Mouse (Mus musculus) testis, adult 2 months (tissue): ENCODE data around the gene Rspo4. TPM values are rescaled to one million over a fixed set of nuclear protein-coding genes. Genes with fewer than 3 reads are reported as not detected.

Source experiments
- H3K27ac ChIP-seq: fragments of 200-500 bp; 2 replicates; pipeline ENCODE4 v1.5.1; 2012; ENCODE audit warnings: low read depth, low read length; ENCODE audit not compliant: control insufficient read depth, insufficient read depth
- H3K27me3 ChIP-seq: fragments of 200-500 bp; 2 replicates; pipeline ENCODE4 v1.6.1; 2012; ENCODE audit warnings: mild to moderate bottlenecking, low read length, moderate library complexity; ENCODE audit not compliant: control insufficient read depth, insufficient read depth
- H3K36me3 ChIP-seq: fragments of 200-500 bp; 2 replicates; pipeline ENCODE4 v1.6.1; 2012; ENCODE audit warnings: mild to moderate bottlenecking, low read length; ENCODE audit not compliant: control insufficient read depth, insufficient read depth
- H3K4me1 ChIP-seq: fragments of 200-500 bp; 2 replicates; pipeline ENCODE4 v1.6.1; 2012; ENCODE audit warnings: low read length; ENCODE audit not compliant: control insufficient read depth, insufficient read depth
- H3K4me3 ChIP-seq: fragments of 200-500 bp; 2 replicates; pipeline ENCODE4 v1.5.1; 2012; ENCODE audit warnings: low read depth, mild to moderate bottlenecking, low read length, moderate library complexity, mixed read lengths; ENCODE audit not compliant: control insufficient read depth
- CTCF ChIP-seq: fragments of 200-500 bp; IDR thresholded peaks from 2 replicates; pipeline ENCODE4 v1.5.1; 2012; ENCODE audit warnings: low read depth, mild to moderate bottlenecking, inconsistent platforms, low read length, moderate library complexity; ENCODE audit not compliant: control insufficient read depth, insufficient read depth, insufficient replicate concordance
- POLR2A ChIP-seq: fragments of 200-500 bp; IDR thresholded peaks from 2 replicates; pipeline ENCODE4 v1.6.1; 2012; ENCODE audit warnings: low read depth, mild to moderate bottlenecking, inconsistent platforms, low read length, moderate library complexity; ENCODE audit not compliant: control insufficient read depth
- polyA plus RNA-seq: library from polyadenylated mRNA; depleted of rRNA; stranded (reverse); fragments of >200 nt; gene quantifications from 2 replicates; pipeline ENCODE4 v1.2.3, GENCODE M21; 2012; rRNA removed

Gene Rspo4
- polyA plus RNA-seq, 1 experiment, result 0.78 TPM

DNA sequence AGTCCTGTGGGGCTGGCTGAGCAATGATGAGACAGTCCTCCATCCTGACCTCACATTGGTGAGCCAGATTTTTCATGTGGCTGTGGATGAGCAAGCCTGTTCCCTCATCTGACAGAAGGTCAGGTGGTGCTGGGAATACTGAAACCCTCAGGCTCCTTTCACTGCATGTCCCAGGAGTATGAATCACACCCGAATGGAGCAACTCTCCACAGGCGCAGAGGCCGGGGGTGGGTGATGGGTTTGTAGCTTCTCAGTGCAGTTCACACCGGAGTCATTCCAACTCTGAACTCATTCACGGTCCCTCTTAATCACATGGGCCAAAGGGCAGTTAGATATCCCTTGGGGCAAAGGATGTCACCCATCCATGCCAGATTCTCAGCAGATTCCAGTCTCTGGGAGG lies 71.4 kb downstream of the Rspo4 start:
- Histone ChIP-seq H3K4me1 (peaks cover 2% of the 10 kb centered on the region), H3K27me3 (no peaks in the 10 kb centered on the region), H3K27ac (no peak overlapping the region), H3K36me3 (no peaks in the 10 kb centered on the region), H3K4me3 (no peak overlapping the region)
- TF ChIP-seq CTCF (no peak), POLR2A (no peak)

DNA sequence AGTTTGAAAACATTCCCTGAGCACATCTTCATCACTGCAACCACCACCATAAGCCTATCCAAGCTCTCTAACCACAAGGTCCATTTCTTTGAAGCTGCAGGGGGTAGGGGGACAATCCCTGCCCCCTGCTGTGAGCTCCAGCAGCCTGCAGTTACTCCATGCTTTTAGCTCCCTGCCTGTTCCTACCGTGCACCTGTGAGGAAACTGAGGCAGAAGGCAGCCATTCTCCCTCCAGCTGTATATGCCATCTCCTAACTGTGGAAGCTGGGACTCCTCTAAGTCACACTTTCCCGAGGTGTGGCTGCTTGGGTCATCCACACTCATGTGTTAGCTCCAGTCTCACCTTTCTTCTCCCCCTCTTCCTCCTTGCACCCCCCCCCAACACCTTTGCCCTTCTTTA lies 72.4 kb downstream of the Rspo4 start:
- H3K4me1 ChIP-seq, result peaks cover 2% of the 10 kb centered on the region
- H3K4me3 ChIP-seq, result no peak overlapping the region
- no peaks in the 10 kb centered on the region for H3K36me3 ChIP-seq
- TF ChIP-seq POLR2A, result no peak
- TF ChIP-seq CTCF, result no peak
- H3K27ac ChIP-seq, result no peak overlapping the region
- H3K27me3 ChIP-seq, result no peaks in the 10 kb centered on the region

DNA sequence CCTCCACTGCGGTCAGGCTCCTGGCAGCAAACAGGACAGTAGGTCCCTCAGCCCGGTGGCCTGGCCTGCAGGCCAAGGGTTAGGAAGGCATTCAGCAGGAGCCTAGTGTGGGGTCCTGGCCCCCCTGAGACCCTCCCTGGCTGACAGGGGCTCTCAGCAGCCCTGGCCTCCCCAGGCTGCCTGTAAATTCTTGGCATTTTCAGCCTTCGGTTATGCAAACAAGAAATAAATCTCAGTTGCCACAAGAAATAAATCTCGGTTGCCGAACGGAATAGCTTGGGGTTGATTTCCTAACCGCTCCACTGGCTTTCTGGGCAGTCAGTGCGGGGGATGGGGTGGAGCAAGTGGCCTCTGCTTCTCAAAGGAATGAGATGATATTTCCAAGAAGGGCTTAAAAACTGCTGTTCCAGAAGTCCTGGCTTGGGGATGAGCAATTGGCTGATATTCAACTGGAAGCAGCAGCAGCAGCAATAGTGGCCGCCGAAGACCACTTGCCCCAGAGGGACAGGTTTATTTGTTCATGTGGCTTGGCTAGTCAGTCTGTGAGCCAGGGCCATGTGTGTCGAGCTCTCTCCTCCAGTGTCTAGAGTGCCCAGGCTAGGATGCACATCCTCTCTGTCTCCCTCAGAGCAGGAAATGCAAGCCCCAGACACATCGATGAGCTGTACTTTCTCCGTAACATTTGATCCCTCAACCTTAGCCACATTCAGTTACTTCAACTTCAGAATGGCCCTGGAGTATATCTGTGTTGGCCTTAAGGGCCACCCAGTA lies 73.5 kb downstream of the Rspo4 start:
- Histone ChIP-seq H3K27me3 (no peaks in the 10 kb centered on the region), H3K4me1 (peaks cover 2% of the 10 kb centered on the region), H3K36me3 (no peaks in the 10 kb centered on the region), H3K4me3 (no peak overlapping the region), H3K27ac (no peak overlapping the region; the same call in 1 of the 2 replicates)
- TF ChIP-seq CTCF (no peak), POLR2A (no peak)

DNA sequence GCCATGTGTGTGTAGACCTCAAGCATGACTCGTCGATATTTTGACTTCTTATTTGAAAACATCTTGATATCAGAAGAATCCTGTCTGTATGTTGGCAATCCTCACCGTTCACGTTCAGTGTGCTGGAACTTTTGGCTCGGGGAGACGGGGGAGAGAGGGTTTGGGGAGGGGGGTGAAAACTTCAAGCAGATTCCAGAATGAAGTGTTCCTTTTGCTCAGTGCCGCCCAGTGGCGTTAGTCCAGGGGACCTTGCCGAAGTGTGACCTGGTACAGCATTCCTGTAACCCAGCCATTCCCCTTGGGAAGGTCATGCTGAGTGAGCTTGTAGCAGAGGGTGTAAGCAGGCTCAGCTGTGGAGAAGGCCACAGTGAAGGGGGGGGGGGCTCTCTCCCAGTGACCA lies 76.4 kb downstream of the Rspo4 start:
- Histone ChIP-seq H3K4me1 (peaks cover 4% of the 10 kb centered on the region), H3K27ac (no peak overlapping the region)
- no peak for TF ChIP-seq POLR2A
- TF ChIP-seq CTCF, result no peak

DNA sequence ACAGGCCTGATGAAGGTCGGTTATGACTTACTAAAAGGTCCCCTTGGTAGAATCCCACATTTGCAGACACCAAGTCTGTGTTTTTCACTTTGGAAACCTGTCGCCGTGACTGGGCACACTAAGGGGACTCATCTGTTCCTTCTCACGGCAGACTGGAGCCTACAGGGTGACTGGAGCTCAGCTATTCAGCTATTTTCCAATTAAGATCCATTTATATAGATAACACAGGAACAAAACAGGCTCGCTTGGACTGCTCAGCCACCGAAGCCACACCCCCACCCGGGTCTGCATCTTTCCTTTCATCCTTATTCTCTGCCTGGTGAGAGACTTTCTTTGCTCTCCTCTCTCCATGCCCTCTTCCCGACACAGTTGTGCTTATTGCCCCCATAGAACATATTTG lies 78.3 kb downstream of the Rspo4 start:
- no peaks in the 10 kb centered on the region for H3K36me3 ChIP-seq
- H3K4me1 ChIP-seq, result peaks cover 2% of the 10 kb centered on the region
- H3K27ac ChIP-seq, result no peak overlapping the region
- H3K4me3 ChIP-seq, result no peak overlapping the region
- no peaks in the 10 kb centered on the region for H3K27me3 ChIP-seq
- TF ChIP-seq CTCF (no peak), POLR2A (no peak)

More for the DNA sequence above, 76.4 kb downstream of the Rspo4 start:
- no peak overlapping the region for H3K4me3 ChIP-seq
- no peaks in the 10 kb centered on the region for H3K27me3 ChIP-seq
- no peaks in the 10 kb centered on the region for H3K36me3 ChIP-seq

DNA sequence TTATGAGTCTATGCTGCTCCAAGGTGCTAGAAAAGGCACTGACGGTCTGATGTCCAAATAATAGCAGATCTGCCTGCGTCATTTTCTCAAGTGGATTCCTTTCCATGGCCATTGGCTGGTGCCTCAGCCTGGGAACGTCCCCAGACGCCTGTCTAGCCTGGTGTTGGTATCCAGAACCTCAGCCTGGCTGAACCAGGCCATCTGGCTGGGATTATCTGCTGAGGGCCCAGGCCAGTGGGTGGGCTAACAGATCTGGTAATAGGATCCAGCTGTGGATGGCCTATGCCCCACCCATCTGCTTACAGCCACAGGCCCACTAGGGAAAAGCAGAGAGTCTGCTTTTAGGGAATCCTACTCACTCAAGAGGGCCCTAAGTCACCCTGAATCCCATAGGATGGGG lies 78.9 kb downstream of the Rspo4 start:
- Histone ChIP-seq H3K27ac (peak overlapping the region; percentile 54), H3K27me3 (no peaks in the 10 kb centered on the region), H3K4me1 (peaks cover 2% of the 10 kb centered on the region), H3K36me3 (no peaks in the 10 kb centered on the region), H3K4me3 (no peak overlapping the region)
- no peak for TF ChIP-seq POLR2A

Other genes with a start within 250 kb of the Rspo4 start
- gene Snph, start 210.3 kb upstream of the Rspo4 start, polyA plus RNA-seq, result 0.05 and 0.20 TPM in 2 replicates
- gene Rad21l, start 174.4 kb upstream of the Rspo4 start, polyA plus RNA-seq, result 0.41 and 0.62 TPM in 2 replicates
- 0.84 and 1.2 TPM in 2 replicates for gene Tmem74b, start 140.9 kb upstream of the Rspo4 start, polyA plus RNA-seq
- 1,270 and 1,285 TPM in 2 replicates for gene Psmf1, start 98.7 kb upstream of the Rspo4 start, polyA plus RNA-seq
- 2.2 and 2.5 TPM in 2 replicates for gene Angpt4, start 68.3 kb downstream of the Rspo4 start, polyA plus RNA-seq
- gene Fam110a, start 137.3 kb downstream of the Rspo4 start, polyA plus RNA-seq, result 175 and 190 TPM in 2 replicates
- gene Slc52a3, start 153.6 kb downstream of the Rspo4 start, polyA plus RNA-seq, result 37.6 and 52.4 TPM in 2 replicates
- gene Scrt2, start 238.6 kb downstream of the Rspo4 start, polyA plus RNA-seq, result 0.19 and 0.21 TPM in 2 replicates